Mouse (Mus musculus) kidney, adult 9 months (tissue): ENCODE measurements around the gene P2rx5.
A peak's percentile ranks its signal among the peaks of the same experiment; 100 is the strongest.

Source experiments
- DNase-seq: peaks from one replicate; pipeline ENCODE4 v3.0.0; 2022

Gene P2rx5

DNA sequence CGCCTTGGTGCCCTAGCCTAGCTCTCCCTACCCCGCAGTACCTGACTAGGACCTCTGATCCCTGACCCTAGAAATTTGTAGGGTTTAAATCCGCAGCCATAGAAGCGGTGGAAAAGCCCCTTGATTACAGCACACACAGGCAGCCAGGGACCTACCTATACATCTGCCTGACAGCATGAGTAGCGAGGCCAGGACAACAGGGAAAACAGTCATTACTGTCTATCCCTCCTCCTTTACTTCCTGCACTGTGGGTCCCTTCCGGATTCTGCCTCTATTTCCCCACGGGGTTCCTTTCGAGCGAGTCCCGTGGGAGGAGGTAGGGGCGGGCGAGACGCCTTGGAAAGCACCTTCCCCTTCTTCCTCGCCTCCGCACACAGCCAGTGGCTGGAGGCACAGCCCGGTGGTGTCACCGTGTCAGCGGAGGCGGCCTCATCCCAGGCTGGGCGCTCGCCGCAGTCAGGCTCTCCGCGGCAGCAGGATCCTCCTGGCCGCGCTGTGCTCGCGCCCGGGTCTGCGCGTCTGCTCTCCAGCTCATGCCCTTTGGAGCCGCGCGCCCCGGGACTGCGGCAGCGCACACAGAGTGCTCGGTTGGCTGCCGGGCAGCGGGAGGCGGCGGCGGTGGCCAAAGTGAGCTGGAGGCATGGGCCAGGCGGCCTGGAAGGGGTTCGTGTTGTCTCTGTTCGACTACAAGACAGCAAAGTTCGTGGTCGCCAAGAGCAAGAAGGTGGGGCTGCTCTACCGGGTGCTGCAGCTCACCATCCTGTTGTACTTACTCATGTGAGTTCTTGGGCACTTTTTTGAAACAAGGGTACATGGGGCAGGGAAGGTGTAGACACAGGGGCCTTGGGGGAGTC, at the start of gene P2rx5:
Gene P2rx5 (plus strand): TSS at position 465 of the 854 bp plus-strand sequence.
- peak; percentile 69 for DNase-seq

DNA sequence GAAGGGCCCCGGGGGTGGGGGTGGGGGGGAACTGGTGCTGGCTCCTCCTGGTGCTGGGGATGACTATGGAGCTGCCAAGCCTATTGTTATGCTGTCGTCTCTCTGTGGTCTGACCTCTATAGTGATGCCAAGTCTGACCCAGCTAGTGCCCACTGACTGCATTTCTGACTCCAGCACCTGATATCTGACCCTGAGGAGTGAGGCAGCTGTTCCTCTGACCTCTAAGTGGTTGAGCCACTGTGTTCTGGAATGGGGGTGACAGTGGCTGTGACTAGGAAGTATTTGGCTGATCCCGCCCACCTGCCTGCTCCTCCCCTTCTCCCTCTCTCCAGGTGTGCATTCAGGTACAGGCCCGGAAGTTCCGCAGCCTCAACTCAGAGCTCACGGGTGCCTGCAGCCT, 48.8 kb upstream of the P2rx5 start:
- no peak for DNase-seq

DNA sequence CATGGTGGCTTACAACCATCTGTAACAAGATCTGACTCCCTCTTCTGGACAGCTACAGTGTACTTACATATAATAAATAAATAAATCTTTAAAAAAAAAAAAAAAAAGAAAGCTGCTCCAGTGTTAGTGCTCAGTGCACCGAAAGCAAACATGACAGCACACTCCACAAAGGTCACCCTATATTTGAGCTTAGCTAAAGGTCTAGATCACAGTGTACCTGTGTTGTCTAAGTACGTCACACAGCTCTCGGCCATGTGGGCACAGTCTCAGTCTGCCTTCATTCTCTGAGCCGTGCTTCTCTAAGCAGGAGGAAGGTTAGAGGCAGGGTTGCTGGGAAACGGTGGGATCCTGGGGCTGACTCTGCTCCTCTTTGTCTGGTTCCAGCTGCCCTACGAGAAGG, 33.7 kb upstream of the P2rx5 start:
- no peak for DNase-seq

- DNase-seq, result peak; percentile 58
Measured at GRCm38 (mm10) chr11:73131020-73131419, 29.2 kb upstream of the P2rx5 start.

GRCm38 (mm10) chr11:73132999-73133398, 27.2 kb upstream of the P2rx5 start:
- no peak for DNase-seq

GRCm38 (mm10) chr11:73134222-73134621, 26.0 kb upstream of the P2rx5 start:
- no peak for DNase-seq

DNA sequence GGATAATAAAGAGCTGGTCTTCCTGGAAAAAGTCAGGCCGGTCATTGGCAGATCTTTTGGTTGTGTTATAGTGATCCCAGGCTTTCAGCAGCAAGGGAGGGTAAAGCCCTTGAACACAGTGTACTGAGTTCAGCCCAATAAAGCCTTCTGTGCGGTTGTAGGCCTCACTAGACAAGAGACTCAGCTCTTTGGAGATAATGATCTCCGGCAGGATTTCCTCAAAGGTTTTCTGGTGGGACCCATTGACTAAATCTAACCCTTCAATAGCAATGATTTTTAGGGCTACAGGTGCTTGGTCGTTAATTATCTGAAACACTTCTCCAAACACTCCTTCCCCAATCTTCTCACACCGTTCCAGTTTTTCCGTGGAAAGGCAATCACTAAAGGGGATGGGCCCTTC, 23.6 kb upstream of the P2rx5 start:
- DNase-seq, result no peak

DNA sequence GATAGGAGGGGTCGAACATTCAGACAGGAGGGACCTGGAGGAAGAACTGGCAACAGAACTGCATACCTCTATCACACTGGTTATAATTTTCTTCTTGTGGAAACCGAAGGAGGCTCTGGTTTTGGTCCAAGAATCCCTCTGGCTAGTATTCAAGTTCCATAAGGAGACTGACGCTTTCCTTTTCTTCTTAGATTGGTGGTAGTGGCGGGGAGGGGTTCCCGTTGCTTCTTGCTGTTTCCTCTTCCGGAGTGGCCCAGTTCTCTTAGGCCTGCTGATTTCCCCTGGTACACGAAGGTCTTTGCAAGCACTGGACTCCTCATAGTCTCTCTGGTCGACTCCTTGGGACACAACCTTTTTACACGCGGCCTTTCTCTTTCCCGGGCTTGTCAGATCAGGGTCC, 23.1 kb upstream of the P2rx5 start:
- peak; percentile 22 for DNase-seq

DNA sequence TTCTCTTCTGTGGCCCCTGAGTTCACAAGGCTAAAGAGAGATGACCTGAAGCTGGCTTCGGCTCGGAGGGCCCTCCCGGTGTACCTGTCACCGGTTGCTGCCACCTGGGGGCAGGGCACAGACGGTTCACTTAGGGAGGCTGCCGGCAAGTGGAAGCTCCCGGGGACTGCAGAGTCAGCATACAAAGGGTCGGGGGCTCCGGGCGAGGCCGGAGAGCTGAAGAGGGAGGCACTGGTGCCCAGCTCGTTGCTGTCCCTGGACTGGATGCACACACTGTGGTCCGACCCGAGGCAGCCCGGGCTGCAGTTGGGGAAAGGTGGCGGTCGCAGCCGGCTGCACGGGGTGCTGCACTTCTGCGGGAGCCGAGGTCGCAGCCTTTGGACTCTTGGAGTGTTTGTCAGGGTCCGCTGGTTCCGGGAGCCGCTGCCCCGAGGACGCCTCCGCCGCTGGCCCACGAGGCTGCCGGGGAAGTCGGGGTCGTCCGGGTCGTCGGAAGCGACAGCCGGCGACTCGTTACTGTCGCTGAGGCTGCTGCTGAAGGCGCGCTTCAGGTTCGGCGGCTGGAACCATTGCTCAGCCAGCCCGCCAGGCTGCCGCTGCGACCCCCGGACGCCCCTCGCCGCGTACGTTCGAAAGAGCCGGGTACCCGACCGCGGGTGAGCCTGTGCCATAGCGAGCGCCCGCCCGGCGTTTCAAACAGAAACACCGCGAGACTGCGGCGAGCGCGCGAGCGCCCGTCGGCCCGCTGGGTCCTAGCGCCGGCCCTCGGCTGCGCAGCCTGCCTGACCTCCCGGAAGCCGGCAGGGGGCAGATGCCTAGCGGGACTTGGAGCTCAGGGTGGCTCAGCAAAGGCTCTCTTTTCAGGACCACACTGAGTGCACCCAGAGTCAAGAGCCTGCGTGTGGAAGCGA, 22.4 kb upstream of the P2rx5 start, which contains the start of gene Haspin:
Gene Haspin (minus strand): TSS at position 704 of the 911 bp plus-strand sequence.
- DNase-seq, result peak; percentile 92

DNA sequence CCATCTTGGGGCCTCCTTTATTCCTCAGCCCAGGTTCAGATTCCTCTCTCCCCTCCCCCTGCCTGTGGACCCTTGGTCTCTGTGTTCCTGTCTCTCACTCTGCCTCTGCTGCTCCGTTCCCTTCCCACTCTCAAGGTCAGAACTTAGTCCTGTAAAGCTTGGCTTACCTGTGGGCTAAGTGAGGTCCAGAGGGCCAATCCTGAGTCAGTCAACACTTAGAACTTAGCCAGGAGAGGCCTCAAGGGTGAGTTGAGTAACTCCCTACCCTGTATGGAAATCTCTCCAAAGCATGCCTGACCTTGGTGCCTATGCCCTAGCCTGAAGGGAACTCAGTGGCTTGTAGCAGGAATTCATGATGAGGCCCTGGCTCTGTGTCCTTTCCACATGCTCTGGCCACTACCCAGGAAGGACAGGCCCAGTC, 15.9 kb upstream of the P2rx5 start:
- peak; percentile 74 for DNase-seq

GRCm38 (mm10) chr11:73146026-73146974, 13.9 kb upstream of the P2rx5 start:
- peak; percentile 31 for DNase-seq

DNA sequence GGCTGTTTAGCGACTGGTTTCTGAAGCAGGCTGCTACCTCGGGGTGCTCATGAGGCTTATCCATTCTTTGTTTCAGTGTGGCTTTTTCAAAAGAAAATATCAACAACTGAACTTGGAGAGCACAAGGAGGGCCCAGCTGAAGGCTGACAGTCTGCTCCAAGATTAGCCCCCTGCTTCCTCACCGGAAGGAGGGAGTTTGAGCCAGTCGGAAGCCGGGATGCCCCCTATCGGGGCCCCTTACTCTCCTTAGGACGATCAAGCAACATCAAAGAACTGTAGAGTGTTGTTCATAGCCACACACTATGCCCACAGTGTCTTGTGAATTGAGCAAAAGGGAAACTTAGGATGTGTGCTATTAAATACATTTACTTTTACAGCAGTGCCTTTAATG, 13.3 kb upstream of the P2rx5 start:
- DNase-seq, result no peak

- DNase-seq, result no peak
Measured at GRCm38 (mm10) chr11:73148209-73148608, 12.0 kb upstream of the P2rx5 start.

DNA sequence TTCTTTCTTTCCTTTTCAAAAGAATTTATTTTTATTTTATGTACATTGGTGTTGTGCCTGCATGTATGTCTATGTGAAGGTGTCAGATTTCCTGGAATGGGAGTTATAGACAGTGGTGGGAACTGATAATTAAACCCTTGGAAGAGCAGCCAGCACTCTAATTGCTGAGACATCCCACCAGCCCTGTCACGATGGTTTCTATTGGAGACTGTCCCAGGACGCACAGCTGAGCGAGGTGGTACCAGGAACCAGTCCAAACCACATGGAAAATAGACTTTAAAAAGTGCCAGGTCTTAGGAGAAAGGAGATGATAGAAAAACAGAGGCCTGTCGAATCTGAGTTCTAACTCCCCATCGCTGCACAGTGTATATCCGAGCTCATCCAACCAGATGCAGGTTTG, 5.2 kb upstream of the P2rx5 start:
- DNase-seq, result no peak

- DNase-seq, result peak; percentile 59
Measured at GRCm38 (mm10) chr11:73160811-73161200, 585 bp downstream of the P2rx5 start.

DNA sequence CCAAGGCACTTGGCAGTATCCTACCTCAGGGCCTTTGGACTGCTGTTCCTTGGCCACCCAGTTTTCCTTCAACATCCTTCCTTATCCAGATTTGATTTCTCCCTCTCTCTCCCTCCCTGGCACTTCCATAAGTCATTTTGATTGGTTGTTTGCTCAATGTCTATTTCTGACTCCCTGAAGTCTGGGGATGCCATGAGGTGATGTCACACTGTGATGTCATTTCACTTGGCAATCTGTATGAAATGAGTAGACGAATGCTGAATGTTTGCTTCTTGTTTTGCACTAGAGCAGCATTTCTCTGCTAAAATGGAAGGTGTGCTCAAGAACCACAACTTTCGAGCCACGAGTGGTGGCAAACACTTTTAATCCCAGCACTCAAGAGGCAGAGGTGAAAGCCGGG, 1.4 kb downstream of the P2rx5 start:
- no peak for DNase-seq

GRCm38 (mm10) chr11:73162284-73162683, 2.1 kb downstream of the P2rx5 start:
- DNase-seq, result peak; percentile 50

DNA sequence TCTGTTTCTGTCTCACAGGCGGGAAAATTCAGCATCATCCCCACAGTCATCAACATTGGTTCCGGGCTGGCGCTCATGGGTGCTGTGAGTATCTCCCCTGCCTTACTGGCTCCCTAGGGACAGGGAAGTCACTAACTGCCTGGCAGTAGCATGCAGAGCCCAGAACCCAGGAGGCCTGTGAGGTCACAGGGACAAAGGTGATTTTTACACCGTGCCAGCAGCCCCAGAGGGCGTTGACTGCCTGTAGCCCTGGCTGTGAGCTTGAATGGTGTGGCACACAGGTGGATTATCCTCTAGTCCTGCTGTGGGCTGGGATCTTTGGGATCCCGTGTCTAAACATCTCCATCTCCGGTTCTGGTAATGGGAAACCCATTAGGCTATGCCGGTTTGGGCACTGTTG, 7.8 kb downstream of the P2rx5 start:
- peak; percentile 78 for DNase-seq

- DNase-seq, result peak; percentile 51
Measured at GRCm38 (mm10) chr11:73168576-73168975, 8.4 kb downstream of the P2rx5 start.

DNA sequence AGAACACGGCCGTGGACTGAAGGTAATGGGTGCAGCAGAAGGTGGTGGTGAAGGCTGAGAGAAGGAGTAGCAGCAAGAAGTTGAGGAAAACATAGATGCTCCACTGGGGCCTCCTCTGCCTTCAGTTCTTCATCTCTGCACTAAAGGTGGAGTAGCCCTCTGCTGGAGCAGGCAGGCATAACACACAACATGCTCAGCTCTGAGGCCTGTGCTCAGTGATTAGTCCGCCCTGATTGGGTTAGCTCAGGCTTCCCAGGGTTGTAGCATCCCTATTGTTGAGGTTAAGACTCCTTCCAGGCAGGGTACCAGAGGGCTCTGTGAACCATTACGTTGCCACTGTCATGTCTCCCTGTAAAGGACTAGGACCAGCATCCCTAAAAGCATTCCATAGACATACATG, 9.0 kb downstream of the P2rx5 start:
- DNase-seq, result peak; percentile 81

GRCm38 (mm10) chr11:73172186-73172585, 12.0 kb downstream of the P2rx5 start:
- DNase-seq, result peak; percentile 96

DNA sequence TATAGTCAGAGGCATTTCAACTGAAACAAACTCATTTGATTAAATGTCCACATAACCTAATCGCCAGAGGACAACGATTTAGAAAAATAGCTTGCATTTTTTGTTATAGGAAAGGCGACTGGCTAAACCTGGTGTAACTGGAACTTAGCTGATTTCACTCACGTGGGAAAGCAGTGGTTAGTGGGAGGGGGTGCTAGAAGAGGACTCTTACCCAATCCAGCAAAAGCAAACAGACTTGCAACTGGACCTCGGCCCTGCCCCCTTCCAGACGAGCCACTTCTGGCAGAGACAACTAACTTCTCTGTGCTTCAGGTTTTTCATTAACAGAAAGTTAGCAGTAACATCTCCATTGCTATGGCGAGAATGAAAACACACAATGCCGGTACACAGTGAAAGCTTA, 15.4 kb downstream of the P2rx5 start:
- DNase-seq, result peak; percentile 96

DNA sequence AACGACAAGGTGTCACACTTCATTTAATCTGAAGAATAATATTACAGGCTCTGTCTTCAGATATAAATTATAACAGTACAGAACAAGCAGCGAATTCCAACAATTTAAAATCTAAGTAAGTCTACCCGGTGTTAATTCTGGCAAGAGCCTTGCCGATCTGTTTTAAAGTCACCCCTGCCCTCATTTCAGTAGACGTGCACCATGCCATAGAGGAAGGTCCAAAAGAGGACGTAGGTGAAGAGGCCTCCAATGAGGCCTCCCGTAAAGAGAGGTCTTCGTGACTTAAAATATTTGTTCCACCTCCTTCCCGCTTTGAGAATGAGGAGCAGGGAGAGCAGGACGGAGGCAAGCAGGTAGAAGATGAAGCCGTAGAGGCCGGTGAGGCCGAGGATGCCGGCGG, 16.0 kb downstream of the P2rx5 start:
- DNase-seq, result no peak
